Mouse (Mus musculus): Measurements from ENCODE around the gene Psmd5.

DNA sequence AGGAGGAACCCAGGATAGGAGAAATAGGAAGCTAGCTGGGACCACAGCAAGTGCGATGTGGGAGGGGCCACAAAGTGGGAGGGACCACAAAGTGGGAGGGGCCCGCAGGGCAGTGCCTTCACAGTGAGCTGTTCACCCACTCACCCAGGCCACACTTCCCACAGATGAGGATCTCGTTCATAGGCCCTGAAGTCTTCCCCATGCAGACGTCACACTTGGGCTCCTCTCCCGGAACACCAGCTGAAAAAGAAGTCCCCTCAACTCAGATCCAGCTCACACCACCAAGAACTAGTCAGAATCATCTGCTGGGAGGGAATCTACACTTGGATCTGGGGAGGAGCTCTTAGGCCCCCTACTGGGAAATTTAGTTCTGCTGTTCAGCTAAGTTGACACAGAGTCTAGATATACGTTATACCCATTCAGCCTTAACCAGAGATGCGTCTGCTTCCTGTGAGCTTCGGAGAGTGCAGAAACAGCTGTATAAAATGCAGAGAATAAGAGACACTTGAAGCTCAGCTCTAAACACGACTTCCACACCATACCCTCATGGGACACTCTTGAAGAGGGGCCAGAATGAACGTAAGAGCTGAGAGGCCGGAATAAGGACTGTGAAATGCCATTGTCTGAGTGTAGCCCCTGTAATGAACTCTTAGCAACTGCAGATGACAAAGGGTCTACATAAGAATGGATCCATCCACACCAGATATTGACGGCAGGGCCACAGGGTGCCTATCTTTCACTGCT, 32.3 kb upstream of the Psmd5 start:
- TF ChIP-seq POLR2A (IDR thresholded peaks at IDR 0.05; ENCODE audit: extremely low read depth, insufficient read depth, low read length) (no peak), CTCF (IDR thresholded peaks at IDR 0.05; ENCODE audit: extremely low read depth, insufficient read depth, low read length) (no peak)

Measured in cortical plate, adult 2 months (tissue).